Mouse (Mus musculus): ENCODE results near the gene Limch1.

DNA sequence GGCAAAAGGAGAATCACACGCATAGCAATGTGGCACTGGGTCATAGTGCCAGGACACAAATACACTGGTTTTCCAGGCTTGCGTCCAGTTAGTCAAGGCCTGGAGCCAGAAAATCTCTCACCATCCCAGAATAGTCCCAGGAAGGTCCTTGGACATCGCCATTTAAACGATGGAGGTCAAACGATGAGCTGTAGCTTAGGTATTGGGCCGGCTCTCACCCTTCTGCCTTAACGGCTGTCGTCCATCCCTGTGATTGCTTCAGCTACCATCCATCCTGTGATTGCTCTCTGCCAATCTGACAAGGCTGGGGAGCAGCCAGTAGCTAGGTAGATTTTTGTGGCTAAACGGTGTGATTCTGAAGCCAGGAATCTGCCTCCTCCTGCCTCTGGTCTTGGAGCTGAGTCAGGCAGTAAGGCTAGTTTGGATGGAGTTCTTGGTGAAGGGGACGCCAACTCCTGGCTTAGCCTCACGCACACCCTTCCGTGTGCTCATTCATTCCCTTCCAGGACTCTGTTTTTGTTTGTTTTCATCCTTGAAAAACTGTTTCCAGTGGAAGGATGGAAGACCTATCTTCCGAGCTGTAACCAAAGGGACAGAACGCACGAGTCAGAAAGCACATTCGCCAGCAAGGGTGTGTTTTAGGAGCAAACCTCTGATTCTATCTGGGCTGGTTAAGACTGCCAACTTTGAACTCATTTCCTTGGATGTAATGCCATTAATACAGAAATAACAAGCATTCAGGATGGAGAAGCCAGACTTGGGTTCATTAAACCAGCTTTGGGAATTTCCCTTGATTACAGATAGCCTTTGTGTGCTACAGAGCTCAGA, 265.6 kb downstream of the Limch1 start:
- TF ChIP-seq CTCF (IDR thresholded peaks at IDR 0.05; ENCODE audit: borderline replicate concordance, insufficient read depth, low read length) (no peak), POLR2A (IDR thresholded peaks at IDR 0.05; ENCODE audit: low read depth, low read length) (no peak)
